Mouse (Mus musculus) heart, postnatal 0 days (tissue): ENCODE results near the gene Nudt17.

Experiments used
- CTCF ChIP-seq: IDR thresholded peaks from 2 replicates; pipeline ENCODE4 v1.5.1; 2016; ENCODE audit warnings: antibody characterized with exemption, control low read depth, low read depth
- EP300 ChIP-seq: IDR thresholded peaks from 2 replicates; pipeline ENCODE4 v1.6.1; 2016; ENCODE audit warnings: antibody characterized with exemption, low read depth

GRCm38 (mm10) chr3:96683496-96683895 lies 24.9 kb downstream of the Nudt17 start:
- TF ChIP-seq CTCF, result no peak
- no peak for TF ChIP-seq EP300
